Comparison of ENCODE assay signal across 22 mouse cellular contexts in the genomic region with DNA sequence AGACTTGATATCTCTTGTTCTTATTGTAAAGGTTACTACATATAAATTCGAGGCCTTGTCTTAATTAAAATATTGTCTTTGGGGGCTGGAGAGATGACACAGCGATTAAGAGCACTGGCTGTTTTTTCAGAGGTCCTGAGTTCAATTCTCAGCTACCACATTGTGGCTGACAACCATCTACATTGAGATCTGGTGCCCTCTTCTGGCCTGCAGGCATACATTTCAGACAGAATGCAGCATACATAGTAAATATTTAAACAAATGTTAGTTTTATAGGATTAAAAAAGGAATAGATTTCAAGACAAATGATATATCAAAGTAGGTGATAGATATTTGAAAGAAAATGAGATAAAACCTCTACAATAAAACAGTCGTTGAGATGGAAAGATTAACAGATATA. TPM values are rescaled to one million over a fixed set of nuclear protein-coding genes. Genes with fewer than 3 reads are reported as not detected.
DNase-seq lines count a peak whose midpoint lies in the region; ATAC-seq and TF ChIP-seq lines count a peak whose summit lies in the region.
"Had no signal": no experiment of that assay in that cellular context is flagged by ENCODE, and none has a peak within 500 bp of the region (broad histone marks: within the 10 kb centered on the region; RNA-seq: fewer than 3 reads in every experiment).

No protein-coding gene starts in this region.

- peak; percentile 13 for DNase-seq in CD4-positive, CD25-positive, alpha-beta regulatory T cell, adult 2 months (ENCODE audit: low read depth, low spot score)
- DNase-seq in kidney, postnatal 0 days (ENCODE audit: low spot score), result no peak
- DNase-seq in lung, postnatal 0 days (ENCODE audit: low spot score), result no peak
- no peak for DNase-seq in lung, postnatal 25 days (ENCODE audit: low spot score)
- DNase-seq in Muller cell, postnatal 12 days (ENCODE audit: inconsistent ontology term), result no peak
- DNase-seq: adrenal gland, postnatal 10 days; B cell, adult 2 months; cerebellum, adult 11 months; cerebellum, adult 8-10 months; cerebellum, postnatal 14 days; gastrocnemius, postnatal 14 days; heart, adult 11 months; heart, postnatal 14 days had no signal

- peak; percentile 41 for TF ChIP-seq CTCF in kidney, postnatal 0 days (IDR thresholded peaks at IDR 0.05; ENCODE audit: low read depth)
- peak; percentile 27 for TF ChIP-seq CTCF in lung, postnatal 0 days (IDR thresholded peaks at IDR 0.05)

- no peak overlapping the region for H3K4me2 ChIP-seq in kidney, postnatal 0 days (ENCODE audit: low read length)
- no peak overlapping the region for H3K4me2 ChIP-seq in kidney, embryonic 15.5 days
- H3K4me2 ChIP-seq in lung, postnatal 0 days (replicated peaks; ENCODE audit: low read depth, low read length), result no peak overlapping the region
- H3K4me2 ChIP-seq: embryonic facial prominence, embryonic 12.5 days; heart, embryonic 15.5 days; hindbrain, embryonic 13.5 days had no signal

- 95% methylated on average over 3 of the region's 3 CpGs for WGBS in kidney, postnatal 0 days
- 88% methylated on average over 3 of the region's 3 CpGs for WGBS in kidney, embryonic 15.5 days
- WGBS in lung, postnatal 0 days, result 89% methylated on average over 3 of the region's 3 CpGs

- no peak overlapping the region for H3K27ac ChIP-seq in kidney, postnatal 0 days
- no peak overlapping the region for H3K27ac ChIP-seq in kidney, embryonic 15.5 days
- H3K27ac ChIP-seq in lung, postnatal 0 days (ENCODE audit: low read length), result no peak overlapping the region
- H3K27ac ChIP-seq: embryonic facial prominence, embryonic 12.5 days; heart, embryonic 10.5 days; heart, embryonic 15.5 days; hindbrain, embryonic 13.5 days; hindbrain, postnatal 0 days had no signal

- TF ChIP-seq EP300 in lung, postnatal 0 days (IDR thresholded peaks at IDR 0.05), result no peak

- no peaks in the 10 kb centered on the region for H3K27me3 ChIP-seq in kidney, postnatal 0 days (ENCODE audit: insufficient read depth, low read length)
- no peaks in the 10 kb centered on the region for H3K27me3 ChIP-seq in kidney, embryonic 15.5 days
- H3K27me3 ChIP-seq in lung, postnatal 0 days (replicated peaks; ENCODE audit: insufficient read depth, low read length), result no peaks in the 10 kb centered on the region
- H3K27me3 ChIP-seq: CH12.LX; embryonic facial prominence, embryonic 12.5 days; heart, embryonic 15.5 days; hindbrain, embryonic 13.5 days had no signal

- no peak overlapping the region for H3K4me3 ChIP-seq in kidney, postnatal 0 days (replicated peaks; ENCODE audit: low read depth, low read length)
- H3K4me3 ChIP-seq in kidney, embryonic 15.5 days (replicated peaks), result no peak overlapping the region
- H3K4me3 ChIP-seq in lung, postnatal 0 days (ENCODE audit: low read depth, low read length), result no peak overlapping the region
- H3K4me3 ChIP-seq: embryonic facial prominence, embryonic 12.5 days; heart, embryonic 10.5 days; heart, embryonic 15.5 days; hindbrain, embryonic 13.5 days had no signal

- no peak for ATAC-seq in CD4-positive, CD25-positive, alpha-beta regulatory T cell, adult 4 months
- ATAC-seq in kidney, postnatal 0 days (replicated peaks; ENCODE audit: low FRiP score, low read depth), result no peak
- ATAC-seq in kidney, embryonic 15.5 days (replicated peaks; ENCODE audit: low FRiP score), result no peak
- no peak for ATAC-seq in lung, postnatal 0 days
- ATAC-seq: forebrain, embryonic 16.5 days; hindbrain, postnatal 0 days had no signal

- H3K36me3 ChIP-seq in kidney, postnatal 0 days (ENCODE audit: insufficient read depth, low read length), result peaks cover 18% of the 10 kb centered on the region; the same call in 1 of the 2 replicates
- H3K36me3 ChIP-seq in kidney, embryonic 15.5 days, result peaks cover 39% of the 10 kb centered on the region
- 0 out of 2 replicates have a peak, but pooled peaks cover 10% of the 10 kb centered on the region for H3K36me3 ChIP-seq in lung, postnatal 0 days (ENCODE audit: insufficient read depth, low read length)

- no peaks in the 10 kb centered on the region for H3K9me3 ChIP-seq in kidney, postnatal 0 days (replicated peaks; ENCODE audit: low read length)
- no peaks in the 10 kb centered on the region for H3K9me3 ChIP-seq in kidney, embryonic 15.5 days (replicated peaks)
- no peaks in the 10 kb centered on the region for H3K9me3 ChIP-seq in lung, postnatal 0 days (ENCODE audit: low read length)
- H3K9me3 ChIP-seq: embryonic facial prominence, embryonic 12.5 days; heart, embryonic 10.5 days; heart, embryonic 15.5 days; hindbrain, embryonic 13.5 days had no signal

- H3K4me1 ChIP-seq in kidney, postnatal 0 days (replicated peaks; ENCODE audit: insufficient read depth, low read length), result no peaks in the 10 kb centered on the region
- H3K4me1 ChIP-seq in kidney, embryonic 15.5 days, result peaks cover 7% of the 10 kb centered on the region
- H3K4me1 ChIP-seq in lung, postnatal 0 days (ENCODE audit: insufficient read depth, low read depth, low read length), result peaks cover 4% of the 10 kb centered on the region; the same call in 1 of the 2 replicates

- H3K9ac ChIP-seq in kidney, postnatal 0 days (ENCODE audit: low read depth, low read length), result no peak overlapping the region
- no peak overlapping the region for H3K9ac ChIP-seq in kidney, embryonic 15.5 days
- no peak overlapping the region for H3K9ac ChIP-seq in lung, postnatal 0 days (replicated peaks; ENCODE audit: low read depth)
- H3K9ac ChIP-seq: embryonic facial prominence, embryonic 12.5 days; heart, embryonic 15.5 days; hindbrain, embryonic 13.5 days had no signal

RNA-seq across cellular contexts. Expression of gene Emc7, which starts 5.8 kb away (rescaled TPM):
- polyA plus RNA-seq in CD4-positive, CD25-positive, alpha-beta regulatory T cell, adult 4 months (2017; shearing (Covaris generic)), result 10 to 100 TPM; 12.9 to 14.8 TPM
- 31.8 and 32.8 TPM in 2 replicates for polyA plus RNA-seq in kidney, postnatal 0 days (2015; fragmentation: Nextera tagmentation; extraction: Ambion mirVana)
- 19.3 and 20.0 TPM in 2 replicates for polyA plus RNA-seq in kidney, embryonic 15.5 days (2015; fragmentation: Nextera tagmentation; extraction: Ambion mirVana)
- 29.0 and 31.6 TPM in 2 replicates for polyA plus RNA-seq in lung, postnatal 0 days (2015; fragmentation: Nextera tagmentation; extraction: Ambion mirVana)

RNA-seq across cellular contexts. Expression of gene Chrm5, which starts 20.0 kb away (rescaled TPM):
- not detected for polyA plus RNA-seq in CD4-positive, CD25-positive, alpha-beta regulatory T cell, adult 4 months (2017; shearing (Covaris generic))
- not detected in 2 replicates for polyA plus RNA-seq in kidney, postnatal 0 days (2015; fragmentation: Nextera tagmentation; extraction: Ambion mirVana)
- 0.17 and 0.22 TPM in 2 replicates for polyA plus RNA-seq in kidney, embryonic 15.5 days (2015; fragmentation: Nextera tagmentation; extraction: Ambion mirVana)
- polyA plus RNA-seq in lung, postnatal 0 days (2015; fragmentation: Nextera tagmentation; extraction: Ambion mirVana), result not detected in 2 replicates
- polyA plus RNA-seq: embryonic facial prominence, embryonic 12.5 days; heart, embryonic 10.5 days; heart, embryonic 15.5 days had no signal

RNA-seq across cellular contexts. Expression of gene Aven, which starts 32.2 kb away (rescaled TPM):
- polyA plus RNA-seq in CD4-positive, CD25-positive, alpha-beta regulatory T cell, adult 4 months (2017; shearing (Covaris generic)), result 10 to 100 TPM; 20.9 to 23.4 TPM
- 5.4 and 6.2 TPM in 2 replicates for polyA plus RNA-seq in kidney, postnatal 0 days (2015; fragmentation: Nextera tagmentation; extraction: Ambion mirVana)
- polyA plus RNA-seq in kidney, embryonic 15.5 days (2015; fragmentation: Nextera tagmentation; extraction: Ambion mirVana), result 7.2 and 9.3 TPM in 2 replicates
- polyA plus RNA-seq in lung, postnatal 0 days (2015; fragmentation: Nextera tagmentation; extraction: Ambion mirVana), result 2.4 and 3.0 TPM in 2 replicates
